Mouse (Mus musculus) intestine, embryonic 14.5 days (tissue): Measurements from ENCODE around the gene Ufsp1. TPM values are rescaled to one million over a fixed set of nuclear protein-coding genes. Genes with fewer than 3 reads are reported as not detected.

Experiments
- ATAC-seq: fragments of 200-750 bp; cut with Nextera tagmentation; replicated peaks from 2 replicates; pipeline ENCODE4 v1.8.0; 2017; ENCODE audit warnings: low read depth, moderate number of reproducible peaks, moderate TSS enrichment, moderate library complexity; ENCODE audit not compliant: low FRiP score, low TSS enrichment
- DNase-seq: peaks from one replicate; pipeline ENCODE4 v3.0.0-alpha.2; 2018; ENCODE audit warnings: low spot score
- H3K27ac ChIP-seq: fragments of 300-500 bp; sonication (generic); 2 replicates; pipeline ENCODE4 v1.5.1; 2014; ENCODE audit warnings: low read depth, mild to moderate bottlenecking, control low read depth
- H3K27me3 ChIP-seq: fragments of 300-500 bp; sonication (generic); replicated peaks from 2 replicates; pipeline ENCODE4 v1.6.1; 2014; ENCODE audit warnings: low read length, control low read depth; ENCODE audit not compliant: control insufficient read depth, insufficient read depth
- H3K36me3 ChIP-seq: fragments of 300-500 bp; sonication (generic); 2 replicates; pipeline ENCODE4 v1.6.1; 2014; ENCODE audit warnings: low read length, control low read depth; ENCODE audit not compliant: control insufficient read depth, insufficient read depth
- H3K4me1 ChIP-seq: fragments of 300-500 bp; sonication (generic); replicated peaks from 2 replicates; pipeline ENCODE4 v1.6.1; 2014; ENCODE audit warnings: low read length, control low read depth, mixed read lengths; ENCODE audit not compliant: control insufficient read depth, insufficient read depth
- H3K4me2 ChIP-seq: fragments of 300-500 bp; sonication (generic); 2 replicates; pipeline ENCODE4 v1.6.1; 2014; ENCODE audit warnings: low read length
- H3K4me3 ChIP-seq: fragments of 300-500 bp; sonication (generic); 2 replicates; pipeline ENCODE4 v1.5.1; 2014; ENCODE audit warnings: low read depth, low read length, control low read depth, mixed read lengths
- H3K9ac ChIP-seq: fragments of 300-500 bp; sonication (generic); 2 replicates; pipeline ENCODE4 v1.6.1; 2014; ENCODE audit warnings: mild to moderate bottlenecking, low read length
- H3K9me3 ChIP-seq: fragments of 300-500 bp; sonication (generic); 2 replicates; pipeline ENCODE4 v1.6.1; 2016; ENCODE audit warnings: low read length, control low read depth; ENCODE audit not compliant: control insufficient read depth
- WGBS: fragments of 180-500 bp; shearing (Covaris S2); extraction: QIAGEN DNeasy Blood & Tissue Kit; methylation state at CpG from one replicate; pipeline ENCODE4 v1.1.7; 2014; 5-methylcytosine and 5-hydroxymethylcytosine counted together
- polyA plus RNA-seq: library from polyadenylated mRNA; unstranded; fragments of >200 nt; fragmentation: Nextera tagmentation; extraction: Ambion mirVana; gene quantifications from 2 replicates; pipeline ENCODE4 v1.2.1, GENCODE M21; 2014

Gene Ufsp1
- polyA plus RNA-seq, 1 experiment from 2014 or later, result 10.6 TPM

DNA sequence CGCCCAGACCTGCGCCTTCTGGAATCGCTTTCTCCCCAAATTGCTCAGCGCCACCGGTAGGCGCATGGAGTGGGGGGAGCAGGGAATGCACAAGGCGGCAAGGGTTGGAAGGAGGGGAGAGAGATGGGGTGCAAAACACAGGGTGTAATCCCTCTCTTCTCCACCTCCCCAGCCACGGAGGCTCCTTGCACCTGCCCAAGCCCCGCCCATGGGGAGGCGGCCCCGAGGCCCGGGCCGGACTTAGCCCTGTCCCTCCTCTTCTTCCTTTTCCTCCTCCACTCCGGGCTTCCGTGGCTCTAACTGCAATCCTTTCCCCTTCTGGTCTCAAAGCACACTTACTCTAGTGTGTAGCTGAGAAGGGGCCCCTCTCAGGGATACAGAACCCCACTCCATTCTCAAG lies 1.1 kb upstream of the Ufsp1 start:
- H3K4me1 ChIP-seq, result peaks cover 14% of the 10 kb centered on the region
- under 1% methylated on average over 15 of the region's 15 CpGs for WGBS
- H3K27ac ChIP-seq, result peak overlapping the region; percentile 85
- DNase-seq (peak; percentile 85), ATAC-seq (peak; percentile 40)
- peak overlapping the region; percentile 71 for H3K4me2 ChIP-seq
- no peaks in the 10 kb centered on the region for H3K9me3 ChIP-seq
- H3K4me3 ChIP-seq, result peak overlapping the region; percentile 55
- H3K36me3 ChIP-seq, result peaks cover 33% of the 10 kb centered on the region
- peak overlapping the region; percentile 72 for H3K9ac ChIP-seq
- peaks cover 31% of the 10 kb centered on the region for H3K27me3 ChIP-seq

GRCm38 (mm10) chr5:137294744-137295093 lies 290 bp downstream of the Ufsp1 start:
- ATAC-seq (peak; percentile 44; the same call in 1 of the 2 replicates), DNase-seq (peak; percentile 72)
- Histone ChIP-seq H3K9me3 (no peaks in the 10 kb centered on the region), H3K4me3 (peak overlapping the region; percentile 55), H3K36me3 (peaks cover 47% of the 10 kb centered on the region), H3K4me1 (peaks cover 5% of the 10 kb centered on the region), H3K9ac (peak overlapping the region; percentile 72), H3K4me2 (peak overlapping the region; percentile 71), H3K27ac (peak overlapping the region; percentile 85), H3K27me3 (peaks cover 17% of the 10 kb centered on the region)
- WGBS, result 8% methylated on average over 18 of the region's 18 CpGs

GRCm38 (mm10) chr5:137295296-137295695 lies 867 bp downstream of the Ufsp1 start:
- Histone ChIP-seq H3K27me3 (peaks cover 11% of the 10 kb centered on the region; the same call in 1 of the 2 replicates), H3K27ac (no peak overlapping the region), H3K9ac (peak overlapping the region; percentile 72), H3K9me3 (no peaks in the 10 kb centered on the region), H3K4me2 (peak overlapping the region; percentile 71), H3K36me3 (peaks cover 53% of the 10 kb centered on the region), H3K4me1 (peaks cover 5% of the 10 kb centered on the region), H3K4me3 (peak overlapping the region; percentile 55)
- DNase-seq (no peak), ATAC-seq (no peak)
- WGBS, result 81% methylated on average over 9 of the region's 9 CpGs

- peaks cover 57% of the 10 kb centered on the region for H3K36me3 ChIP-seq
- ATAC-seq, result no peak
- H3K4me1 ChIP-seq, result peaks cover 5% of the 10 kb centered on the region
- no peak overlapping the region for H3K4me3 ChIP-seq
- no peak overlapping the region for H3K27ac ChIP-seq
- WGBS, result 89% methylated on average over 15 of the region's 15 CpGs
- no peaks in the 10 kb centered on the region for H3K9me3 ChIP-seq
- H3K27me3 ChIP-seq, result 0 out of 2 replicates have a peak, but pooled peaks cover 7% of the 10 kb centered on the region
- DNase-seq, result no peak
- no peak overlapping the region for H3K9ac ChIP-seq
- no peak overlapping the region for H3K4me2 ChIP-seq
These were observed 1.3 kb downstream of the Ufsp1 start for GRCm38 (mm10) chr5:137295712-137296111.

DNA sequence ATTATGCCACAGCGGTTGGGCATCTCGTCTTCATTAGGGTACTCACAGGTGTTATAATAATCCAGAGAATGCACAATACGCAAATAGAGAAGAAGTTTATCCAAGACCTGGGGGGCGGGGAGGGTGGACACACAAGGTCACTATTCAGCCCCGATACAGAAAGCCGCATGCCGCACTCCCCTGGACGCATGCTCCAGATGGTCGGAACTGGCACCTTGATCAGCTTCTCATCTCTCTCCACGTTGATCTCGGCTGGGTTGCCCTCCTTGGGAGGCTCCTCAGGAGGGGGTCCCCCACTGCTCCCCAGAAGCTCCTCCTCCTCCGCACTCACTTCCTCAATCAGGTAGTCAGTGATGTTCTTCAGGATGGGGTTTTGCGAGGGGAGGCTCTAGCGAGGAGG lies 2.7 kb downstream of the Ufsp1 start:
- Histone ChIP-seq H3K9me3 (no peaks in the 10 kb centered on the region), H3K4me3 (no peak overlapping the region), H3K4me1 (peaks cover 5% of the 10 kb centered on the region), H3K27ac (no peak overlapping the region), H3K27me3 (0 out of 2 replicates have a peak, but pooled peaks cover 2% of the 10 kb centered on the region), H3K36me3 (peaks cover 71% of the 10 kb centered on the region), H3K4me2 (no peak overlapping the region), H3K9ac (no peak overlapping the region)
- DNase-seq (no peak), ATAC-seq (no peak)
- WGBS, result 91% methylated on average over 14 of the region's 14 CpGs

DNA sequence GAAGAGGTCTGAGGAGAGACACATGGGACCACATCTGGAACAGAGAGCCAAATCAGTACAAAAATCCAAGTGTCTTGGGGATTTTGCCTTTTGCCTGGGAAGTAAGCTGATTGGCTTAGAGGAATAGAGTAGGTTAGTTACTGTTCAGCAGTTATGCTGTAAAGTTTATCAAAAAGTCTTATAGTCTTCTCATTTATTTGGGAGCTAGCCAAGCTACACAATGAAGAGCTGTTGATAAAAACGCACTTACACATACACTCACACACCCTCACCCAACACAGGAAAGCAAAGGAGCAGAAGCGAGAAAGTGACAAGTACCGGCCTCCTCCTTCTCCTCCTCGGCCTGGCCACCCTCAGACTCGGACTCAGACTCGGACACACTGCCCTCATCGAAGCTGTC lies 4.8 kb downstream of the Ufsp1 start:
- H3K4me2 ChIP-seq, result no peak overlapping the region
- H3K36me3 ChIP-seq, result peaks cover 92% of the 10 kb centered on the region
- H3K4me1 ChIP-seq, result peaks cover 8% of the 10 kb centered on the region
- DNase-seq (no peak), ATAC-seq (no peak)
- 87% methylated on average over 7 of the region's 7 CpGs for WGBS
- H3K27ac ChIP-seq, result no peak overlapping the region
- H3K9me3 ChIP-seq, result no peaks in the 10 kb centered on the region
- H3K4me3 ChIP-seq, result no peak overlapping the region
- H3K9ac ChIP-seq, result no peak overlapping the region
- no peaks in the 10 kb centered on the region for H3K27me3 ChIP-seq

- Histone ChIP-seq H3K4me1 (peaks cover 24% of the 10 kb centered on the region), H3K36me3 (peaks cover 95% of the 10 kb centered on the region), H3K4me2 (no peak overlapping the region), H3K27ac (no peak overlapping the region), H3K9ac (no peak overlapping the region), H3K4me3 (no peak overlapping the region), H3K9me3 (no peaks in the 10 kb centered on the region), H3K27me3 (no peaks in the 10 kb centered on the region)
- DNase-seq (no peak), ATAC-seq (no peak)
- 85% methylated on average over 21 of the region's 21 CpGs for WGBS
These were observed 6.8 kb downstream of the Ufsp1 start for GRCm38 (mm10) chr5:137301253-137301652.

DNA sequence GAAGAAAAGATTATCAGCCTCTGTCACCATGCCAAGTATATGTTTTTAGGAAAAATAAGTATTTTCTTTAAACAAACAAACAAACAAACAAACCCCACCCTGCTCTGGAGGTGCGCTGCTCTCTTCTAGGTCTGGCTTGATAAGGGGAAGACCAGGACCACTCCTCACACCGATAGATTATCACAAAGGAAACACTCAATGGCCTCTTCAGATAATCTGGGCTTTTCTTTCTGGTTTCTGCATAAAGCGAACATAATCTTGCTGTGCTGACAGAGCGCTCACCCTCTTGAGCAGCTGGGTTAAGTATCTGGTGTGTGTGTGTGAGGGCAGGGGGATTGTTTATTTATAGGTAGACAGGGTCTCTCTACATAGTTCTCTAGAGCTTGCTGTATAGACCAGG lies 9.2 kb downstream of the Ufsp1 start:
- no peak overlapping the region for H3K9ac ChIP-seq
- H3K27me3 ChIP-seq, result no peaks in the 10 kb centered on the region
- DNase-seq (no peak), ATAC-seq (no peak)
- no peak overlapping the region for H3K27ac ChIP-seq
- WGBS, result 89% methylated on average over 4 of the region's 4 CpGs
- no peak overlapping the region for H3K4me3 ChIP-seq
- H3K4me2 ChIP-seq, result no peak overlapping the region
- H3K4me1 ChIP-seq, result peaks cover 26% of the 10 kb centered on the region
- peaks cover 76% of the 10 kb centered on the region for H3K36me3 ChIP-seq
- no peaks in the 10 kb centered on the region for H3K9me3 ChIP-seq

- Histone ChIP-seq H3K9ac (no peak overlapping the region; the same call in 1 of the 2 replicates), H3K9me3 (no peaks in the 10 kb centered on the region), H3K4me1 (peaks cover 26% of the 10 kb centered on the region), H3K27me3 (no peaks in the 10 kb centered on the region), H3K4me2 (no peak overlapping the region), H3K36me3 (peaks cover 76% of the 10 kb centered on the region), H3K4me3 (no peak overlapping the region), H3K27ac (no peak overlapping the region)
- no peak for ATAC-seq
- WGBS, result 65% methylated on average over 3 of the region's 3 CpGs
- DNase-seq, result no peak
These were observed 9.7 kb downstream of the Ufsp1 start for GRCm38 (mm10) chr5:137304165-137304564.
